Mouse (Mus musculus) heart, adult 8-10 months (tissue): ENCODE data around the gene D17Wsu92e. TPM values are rescaled to one million over a fixed set of nuclear protein-coding genes. Genes with fewer than 3 reads are reported as not detected.

ENCODE experiments used
- DNase-seq: peaks from one replicate; pipeline ENCODE4 v3.0.0; 2022; ENCODE audit warnings: low spot score
- total RNA-seq, 4 experiments: library from RNA; stranded (reverse); gene quantifications; 2 replicates each; pipeline ENCODE4 v1.2.4; 2022

Gene D17Wsu92e
- total RNA-seq, 4 experiments from 2014 or later = 150 to 171 (median 156) TPM

- no peak for DNase-seq
Observed at GRCm38 (mm10) chr17:27748123-27748522, 72.3 kb downstream of the D17Wsu92e start.

- no peak for DNase-seq
Observed at GRCm38 (mm10) chr17:27746446-27746845, 74.0 kb downstream of the D17Wsu92e start.

GRCm38 (mm10) chr17:27740961-27741360, 79.5 kb downstream of the D17Wsu92e start:
- DNase-seq = no peak

GRCm38 (mm10) chr17:27734344-27735073, 85.9 kb downstream of the D17Wsu92e start:
- DNase-seq = no peak

GRCm38 (mm10) chr17:27732694-27733093, 87.8 kb downstream of the D17Wsu92e start:
- no peak for DNase-seq

- DNase-seq = no peak
Observed at GRCm38 (mm10) chr17:27732152-27732551, 88.3 kb downstream of the D17Wsu92e start.

- no peak for DNase-seq
Observed at GRCm38 (mm10) chr17:27728770-27729169, 91.7 kb downstream of the D17Wsu92e start, which contains the start of gene Spdef. Spdef (minus strand) TSS chr17:27728955.

- no peak for DNase-seq
Observed at GRCm38 (mm10) chr17:27726527-27726926, 93.9 kb downstream of the D17Wsu92e start.

GRCm38 (mm10) chr17:27725412-27725811, 95.0 kb downstream of the D17Wsu92e start:
- DNase-seq = no peak

GRCm38 (mm10) chr17:27725011-27725410, 95.4 kb downstream of the D17Wsu92e start:
- no peak for DNase-seq

- no peak for DNase-seq
Observed at GRCm38 (mm10) chr17:27724327-27724726, 96.1 kb downstream of the D17Wsu92e start.

GRCm38 (mm10) chr17:27721125-27721664, 99.3 kb downstream of the D17Wsu92e start:
- DNase-seq = no peak

- DNase-seq = no peak
Observed at GRCm38 (mm10) chr17:27720326-27720725, 100.1 kb downstream of the D17Wsu92e start.

- DNase-seq = no peak
Observed at GRCm38 (mm10) chr17:27719663-27720062, 100.8 kb downstream of the D17Wsu92e start.

GRCm38 (mm10) chr17:27718250-27718649, 102.2 kb downstream of the D17Wsu92e start:
- no peak for DNase-seq

- DNase-seq = no peak
Observed at GRCm38 (mm10) chr17:27716804-27717203, 103.6 kb downstream of the D17Wsu92e start.

- no peak for DNase-seq
Observed at GRCm38 (mm10) chr17:27712832-27713231, 107.6 kb downstream of the D17Wsu92e start.

- DNase-seq = no peak
Observed at GRCm38 (mm10) chr17:27709650-27710049, 110.8 kb downstream of the D17Wsu92e start.

GRCm38 (mm10) chr17:27707954-27708661, 112.3 kb downstream of the D17Wsu92e start:
- DNase-seq = no peak

GRCm38 (mm10) chr17:27705661-27706060, 114.8 kb downstream of the D17Wsu92e start:
- DNase-seq = no peak

GRCm38 (mm10) chr17:27703961-27704621, 116.4 kb downstream of the D17Wsu92e start:
- no peak for DNase-seq

- DNase-seq = no peak
Observed at GRCm38 (mm10) chr17:27702518-27702917, 117.9 kb downstream of the D17Wsu92e start.
